Mouse (Mus musculus) G1E (cell line): ENCODE data around the gene Cmbl. TPM values are rescaled to one million over a fixed set of nuclear protein-coding genes. Genes with fewer than 3 reads are reported as not detected.

ENCODE experiments used
- ATAC-seq: 2 replicates; pipeline ENCODE4 v1.8.0; 2016; ENCODE audit warnings: mild to moderate bottlenecking; ENCODE audit not compliant: insufficient number of reproducible peaks, poor library complexity, low FRiP score, severe bottlenecking; ENCODE audit errors: extremely low read depth
- DNase-seq: peaks from one replicate; pipeline ENCODE4 v3.0.0; 2012; ENCODE audit warnings: low spot score
- H3K27me3 ChIP-seq: 2 replicates; pipeline ENCODE4 v1.6.1; 2012; ENCODE audit warnings: mild to moderate bottlenecking, low read length, inconsistent platforms; ENCODE audit not compliant: insufficient read depth
- H3K36me3 ChIP-seq: replicated peaks from 2 replicates; pipeline ENCODE3; 2012; ENCODE audit warnings: mild to moderate bottlenecking, inconsistent platforms
- H3K4me1 ChIP-seq: 2 replicates; pipeline ENCODE4 v1.6.1; 2012; ENCODE audit warnings: low read depth, low read length, inconsistent platforms, mixed read lengths; ENCODE audit not compliant: insufficient read depth
- H3K4me3 ChIP-seq: 2 replicates; pipeline ENCODE4 v1.5.1; 2012; ENCODE audit warnings: low read depth, mild to moderate bottlenecking, inconsistent platforms, low read length, moderate library complexity, mixed read lengths
- H3K9me3 ChIP-seq: replicated peaks from 2 replicates; pipeline ENCODE4 v1.6.1; 2012; ENCODE audit warnings: inconsistent platforms
- CTCF ChIP-seq: IDR thresholded peaks from 2 replicates; pipeline ENCODE4 v1.5.1; 2012; ENCODE audit warnings: low read depth, low read length, inconsistent platforms, mixed read lengths
- GATA1 ChIP-seq: IDR thresholded peaks from 2 replicates; pipeline ENCODE4 v1.6.1; 2012; ENCODE audit warnings: borderline replicate concordance, low read length, inconsistent platforms, mixed read lengths
- GATA2 ChIP-seq: IDR thresholded peaks from 2 replicates; pipeline ENCODE4 v1.6.1; 2012; ENCODE audit warnings: low read depth, low read length, inconsistent platforms, borderline replicate concordance
- POLR2AphosphoS5 ChIP-seq: IDR thresholded peaks from 2 replicates; pipeline ENCODE4 v1.6.1; 2012; ENCODE audit warnings: low read depth, low read length, inconsistent platforms; ENCODE audit not compliant: insufficient replicate concordance
- TAL1 ChIP-seq: conservative IDR thresholded peaks from 2 replicates; pipeline ENCODE4 v1.6.1; 2012; ENCODE audit warnings: low read depth, low read length, inconsistent platforms, mixed read lengths
- polyA plus RNA-seq: library from polyadenylated mRNA; stranded (reverse); fragments of >175 nt; gene quantifications from 2 replicates; pipeline ENCODE4 v1.2.3, GENCODE M21; 2012
- total RNA-seq, 2 experiments: library from RNA; stranded (forward) in 1 of 2; stranded (reverse) in 1 of 2; fragments of 200-1000 nt in 1 of 2; fragments of >200 nt in 1 of 2; fragmentation: Nextera tagmentation in 1 of 2; gene quantifications; 2 replicates each; pipeline ENCODE4 v1.2.3; 2014 to 2017

The Cmbl gene
- total and polyA plus RNA-seq, 3 experiments = not detected

- no peaks in the 10 kb centered on the region for H3K9me3 ChIP-seq
- H3K27me3 ChIP-seq = no peaks in the 10 kb centered on the region
- no peak for ATAC-seq
- no peak for DNase-seq
- TF ChIP-seq CTCF (no peak), GATA1 (no peak), GATA2 (no peak), TAL1 (no peak), POLR2AphosphoS5 (no peak)
- peaks cover 44% of the 10 kb centered on the region for H3K36me3 ChIP-seq
- peaks cover 30% of the 10 kb centered on the region for H3K4me1 ChIP-seq
- H3K4me3 ChIP-seq = peak overlapping the region; percentile 87; the same call in 1 of the 2 replicates
Measured at GRCm38 (mm10) chr15:31603113-31603512, 37.9 kb downstream of the Cmbl start.

GRCm38 (mm10) chr15:31606821-31607220, 41.6 kb downstream of the Cmbl start:
- Histone ChIP-seq H3K4me1 (peaks cover 11% of the 10 kb centered on the region), H3K4me3 (no peak overlapping the region), H3K27me3 (no peaks in the 10 kb centered on the region), H3K9me3 (no peaks in the 10 kb centered on the region), H3K36me3 (peaks cover 55% of the 10 kb centered on the region)
- DNase-seq (no peak), ATAC-seq (no peak)
- TF ChIP-seq CTCF (no peak), POLR2AphosphoS5 (no peak), TAL1 (no peak), GATA2 (no peak), GATA1 (no peak)

DNA sequence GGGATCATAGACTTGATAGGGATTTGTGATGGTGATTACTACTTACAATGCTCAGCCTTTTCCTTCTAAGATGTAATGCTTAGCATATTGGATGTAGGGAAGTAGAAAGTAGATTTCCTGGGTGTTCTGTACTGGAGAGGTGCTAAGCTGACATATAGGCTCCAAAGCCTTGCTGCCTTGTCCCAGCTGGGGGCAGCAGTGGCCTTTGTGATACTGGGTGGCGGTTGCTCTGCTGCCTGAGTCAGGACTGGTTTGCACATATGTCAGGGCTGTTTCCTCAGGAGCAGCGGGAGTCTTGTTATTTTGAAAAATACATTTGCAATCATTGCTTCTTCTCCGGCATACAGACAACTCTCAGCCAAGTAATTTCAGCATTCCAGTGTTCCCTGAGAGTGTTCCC, 45.8 kb downstream of the Cmbl start:
- ATAC-seq (no peak), DNase-seq (no peak)
- no peaks in the 10 kb centered on the region for H3K27me3 ChIP-seq
- H3K36me3 ChIP-seq = peaks cover 68% of the 10 kb centered on the region
- H3K4me3 ChIP-seq = no peak overlapping the region
- no peak for TF ChIP-seq TAL1
- TF ChIP-seq POLR2AphosphoS5 = no peak
- TF ChIP-seq GATA2 = no peak
- TF ChIP-seq GATA1 = no peak
- TF ChIP-seq CTCF = no peak
- H3K4me1 ChIP-seq = peaks cover 5% of the 10 kb centered on the region; the same call in 1 of the 2 replicates
- no peaks in the 10 kb centered on the region for H3K9me3 ChIP-seq

- DNase-seq = no peak
- no peak overlapping the region for H3K4me3 ChIP-seq
- peaks cover 3% of the 10 kb centered on the region; the same call in 1 of the 2 replicates for H3K4me1 ChIP-seq
- no peaks in the 10 kb centered on the region for H3K9me3 ChIP-seq
- ATAC-seq = no peak
- no peaks in the 10 kb centered on the region for H3K27me3 ChIP-seq
- peaks cover 69% of the 10 kb centered on the region for H3K36me3 ChIP-seq
- TF ChIP-seq TAL1 (no peak), POLR2AphosphoS5 (no peak), GATA2 (no peak), CTCF (no peak), GATA1 (no peak)
Measured at GRCm38 (mm10) chr15:31611976-31612375, 46.8 kb downstream of the Cmbl start.

GRCm38 (mm10) chr15:31613826-31614453, 48.8 kb downstream of the Cmbl start:
- Histone ChIP-seq H3K27me3 (no peaks in the 10 kb centered on the region), H3K4me1 (peaks cover 3% of the 10 kb centered on the region; the same call in 1 of the 2 replicates), H3K36me3 (peaks cover 78% of the 10 kb centered on the region), H3K4me3 (no peak overlapping the region), H3K9me3 (no peaks in the 10 kb centered on the region)
- no peak for DNase-seq
- TF ChIP-seq GATA2 = no peak
- TF ChIP-seq TAL1 = no peak
- TF ChIP-seq GATA1 = no peak
- no peak for TF ChIP-seq POLR2AphosphoS5
- no peak for TF ChIP-seq CTCF
- ATAC-seq = no peak

GRCm38 (mm10) chr15:31614666-31615065, 49.5 kb downstream of the Cmbl start:
- H3K36me3 ChIP-seq = peaks cover 77% of the 10 kb centered on the region
- H3K4me1 ChIP-seq = peaks cover 3% of the 10 kb centered on the region; the same call in 1 of the 2 replicates
- no peak for ATAC-seq
- H3K4me3 ChIP-seq = no peak overlapping the region
- no peak for DNase-seq
- H3K27me3 ChIP-seq = no peaks in the 10 kb centered on the region
- TF ChIP-seq TAL1 (no peak), GATA1 (no peak), CTCF (no peak), POLR2AphosphoS5 (no peak), GATA2 (no peak)
- no peaks in the 10 kb centered on the region for H3K9me3 ChIP-seq
